Mouse (Mus musculus): ENCODE results near the gene Grin3b.

DNA sequence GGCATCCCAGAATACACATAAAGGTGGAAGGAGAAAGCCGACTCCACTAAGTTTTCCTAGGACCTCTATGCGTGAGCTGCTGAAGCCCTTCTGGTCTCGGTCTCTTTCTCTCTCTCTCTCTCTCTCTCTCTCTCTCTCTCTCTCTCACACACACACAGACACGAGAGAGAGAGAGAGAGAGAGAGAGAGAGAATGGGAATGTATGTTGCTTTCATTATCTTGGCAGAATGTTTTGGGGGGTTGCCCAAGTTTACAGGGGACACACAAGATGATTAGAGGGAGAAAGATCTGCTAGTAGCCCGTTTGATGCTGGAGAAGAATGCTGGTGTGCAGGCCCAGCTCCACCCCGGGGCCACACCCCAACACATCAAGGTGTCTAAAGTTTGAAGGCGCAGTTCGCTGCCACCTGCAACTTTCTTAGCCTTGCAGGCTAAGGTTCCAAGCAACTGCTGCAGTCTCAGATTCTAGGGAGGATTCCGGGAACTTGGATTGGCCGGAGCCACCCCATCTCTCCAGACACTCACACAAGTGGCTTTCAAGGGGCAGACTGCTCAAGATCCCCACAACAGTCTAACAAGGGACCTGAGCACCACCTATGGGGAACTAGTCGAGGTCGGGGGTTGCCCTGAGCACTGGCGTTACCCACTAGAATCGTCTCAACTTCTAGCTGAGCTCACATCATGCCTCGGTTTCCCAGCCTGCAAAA, 44.6 kb upstream of the Grin3b start:
- TF ChIP-seq CTCF (IDR thresholded peaks at IDR 0.05; ENCODE audit: extremely low read depth, insufficient read depth, insufficient read length, insufficient replicate concordance) = no peak
- TF ChIP-seq POLR2A (IDR thresholded peaks at IDR 0.05; ENCODE audit: low read depth, low read length) = no peak
